Mouse (Mus musculus) midbrain, embryonic 13.5 days (tissue): ENCODE results near the gene Btbd35f5. TPM values are rescaled to one million over a fixed set of nuclear protein-coding genes. Genes with fewer than 3 reads are reported as not detected.
"Not testable (repeated sequence)": the region's sequence is repeated elsewhere in the genome, so short reads cannot be mapped to it uniquely, and the experiment has no call there.

Source experiments
- ATAC-seq: fragments of 200-750 bp; cut with Nextera tagmentation; 2 replicates; pipeline ENCODE4 v1.8.0; 2017; ENCODE audit warnings: mild to moderate bottlenecking, moderate TSS enrichment, moderate library complexity
- H3K27ac ChIP-seq: fragments of 300-500 bp; sonication (generic); 2 replicates; pipeline ENCODE4 v1.5.1; 2015; ENCODE audit warnings: inconsistent platforms, mild to moderate bottlenecking, moderate library complexity
- H3K27me3 ChIP-seq: fragments of 300-500 bp; sonication (generic); 2 replicates; pipeline ENCODE4 v1.6.1; 2015; ENCODE audit warnings: mild to moderate bottlenecking, inconsistent platforms
- H3K36me3 ChIP-seq: fragments of 300-500 bp; sonication (generic); 2 replicates; pipeline ENCODE4 v1.6.1; 2015; ENCODE audit warnings: mild to moderate bottlenecking, inconsistent platforms
- H3K4me1 ChIP-seq: fragments of 300-500 bp; sonication (generic); replicated peaks from 2 replicates; pipeline ENCODE4 v1.6.1; 2015; ENCODE audit warnings: inconsistent platforms
- H3K4me2 ChIP-seq: fragments of 300-500 bp; sonication (generic); replicated peaks from 2 replicates; pipeline ENCODE4 v1.6.1; 2015; ENCODE audit warnings: moderate library complexity, mild to moderate bottlenecking, inconsistent platforms
- H3K4me3 ChIP-seq: fragments of 300-500 bp; sonication (generic); replicated peaks from 2 replicates; pipeline ENCODE4 v1.5.1; 2015; ENCODE audit warnings: mild to moderate bottlenecking, inconsistent platforms
- H3K9ac ChIP-seq: fragments of 300-500 bp; sonication (generic); replicated peaks from 2 replicates; pipeline ENCODE4 v1.6.1; 2015; ENCODE audit warnings: mild to moderate bottlenecking, inconsistent platforms
- H3K9me3 ChIP-seq: fragments of 300-500 bp; sonication (generic); 2 replicates; pipeline ENCODE4 v1.6.1; 2016; ENCODE audit warnings: mild to moderate bottlenecking, inconsistent platforms
- WGBS: fragments of 180-500 bp; shearing (Covaris S2); methylation state at CpG from one replicate; pipeline ENCODE4 v1.1.7; 2015; 5-methylcytosine and 5-hydroxymethylcytosine counted together
- polyA plus RNA-seq: library from polyadenylated mRNA; unstranded; fragments of >200 nt; fragmentation: Nextera tagmentation; extraction: Ambion mirVana; gene quantifications from 2 replicates; pipeline ENCODE4 v1.2.1, GENCODE M21; 2015

Gene Btbd35f5
- polyA plus RNA-seq: not detected in 2 replicates

DNA sequence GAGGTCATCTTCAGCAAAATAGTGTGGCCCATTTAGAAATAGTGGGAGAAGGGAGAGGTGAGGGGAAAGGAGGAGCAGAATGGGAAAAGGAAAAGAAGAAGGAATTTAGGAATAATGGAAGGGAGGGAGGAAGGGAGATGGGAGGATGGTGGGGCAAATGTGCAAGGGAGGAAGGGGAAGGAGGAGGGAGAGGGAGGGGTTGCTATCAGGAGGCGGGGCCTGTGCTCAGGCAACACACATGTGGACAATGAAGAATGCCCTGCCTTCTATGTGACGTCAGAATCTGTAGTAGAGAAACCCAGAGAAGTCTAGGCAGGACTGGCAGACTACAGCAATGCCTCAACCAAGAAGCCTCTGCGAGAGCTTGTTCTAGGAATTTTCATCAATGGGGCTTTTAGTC, at the start of gene Btbd35f5:
Gene Btbd35f5, plus strand, starts transcription at position 301 of the 400 bp plus-strand sequence.
- H3K36me3 ChIP-seq, H3K9ac ChIP-seq, H3K27ac ChIP-seq, ATAC-seq, H3K9me3 ChIP-seq, H3K4me3 ChIP-seq, H3K27me3 ChIP-seq, H3K4me1 ChIP-seq, H3K4me2 ChIP-seq: not testable (repeated sequence)
- WGBS: no CpG with 5 or more reads among the region's 3 CpGs

GRCm38 (mm10) chrX:32941468-32941867, 32.2 kb upstream of the Btbd35f5 start, which contains the start of gene Gm21789:
TSS of gene Gm21789 (plus strand) at chrX:32941768.
- H3K4me2 ChIP-seq, H3K4me3 ChIP-seq, H3K9ac ChIP-seq, H3K27ac ChIP-seq, ATAC-seq, H3K36me3 ChIP-seq, H3K9me3 ChIP-seq, H3K4me1 ChIP-seq, H3K27me3 ChIP-seq: not testable (repeated sequence)
- no CpG with 5 or more reads among the region's 1 CpGs for WGBS

Other genes starting within 250 kb of the Btbd35f5 start
- gene Btbd35f21, start 247.8 kb upstream of the Btbd35f5 start, polyA plus RNA-seq: not detected in 2 replicates
- not detected in 2 replicates for gene Btbd35f30, start 79.3 kb upstream of the Btbd35f5 start, polyA plus RNA-seq
- gene Gm21789, start 32.1 kb upstream of the Btbd35f5 start, polyA plus RNA-seq: not detected in 2 replicates